Mouse (Mus musculus) skeletal muscle tissue, adult 2 months (tissue): ENCODE measurements around the gene Atp8b5.

ENCODE experiments used
- DNase-seq: peaks from one replicate; pipeline ENCODE4 v3.0.0-alpha.2; 2012; ENCODE audit warnings: low read depth, low spot score

Gene Atp8b5

GRCm38 (mm10) chr4:43383246-43384082, 116.5 kb downstream of the Atp8b5 start:
- DNase-seq, result no peak

- no peak for DNase-seq
Observed at GRCm38 (mm10) chr4:43384083-43384460, 117.1 kb downstream of the Atp8b5 start.

- no peak for DNase-seq
Observed at GRCm38 (mm10) chr4:43384541-43384940, 117.6 kb downstream of the Atp8b5 start.

- no peak for DNase-seq
Observed at GRCm38 (mm10) chr4:43386932-43387331, 120.0 kb downstream of the Atp8b5 start.

GRCm38 (mm10) chr4:43389390-43389789, 122.4 kb downstream of the Atp8b5 start:
- no peak for DNase-seq

GRCm38 (mm10) chr4:43389845-43390440, 123.0 kb downstream of the Atp8b5 start:
- DNase-seq, result no peak

GRCm38 (mm10) chr4:43391521-43392050, 124.6 kb downstream of the Atp8b5 start:
- DNase-seq, result no peak

- DNase-seq, result peak; percentile 96
Observed at GRCm38 (mm10) chr4:43394345-43394891, 127.5 kb downstream of the Atp8b5 start.

GRCm38 (mm10) chr4:43395147-43395546, 128.2 kb downstream of the Atp8b5 start:
- DNase-seq, result no peak

- no peak for DNase-seq
Observed at GRCm38 (mm10) chr4:43395836-43396235, 128.9 kb downstream of the Atp8b5 start.

- no peak for DNase-seq
Observed at GRCm38 (mm10) chr4:43396381-43396780, 129.4 kb downstream of the Atp8b5 start.

GRCm38 (mm10) chr4:43398014-43398413, 131.1 kb downstream of the Atp8b5 start:
- no peak for DNase-seq

- peak; percentile 73 for DNase-seq
Observed at GRCm38 (mm10) chr4:43398829-43399331, 131.9 kb downstream of the Atp8b5 start.

GRCm38 (mm10) chr4:43399391-43400131, 132.6 kb downstream of the Atp8b5 start:
- DNase-seq, result peak; percentile 90

GRCm38 (mm10) chr4:43400976-43401375, 134.0 kb downstream of the Atp8b5 start:
- no peak for DNase-seq

- no peak for DNase-seq
Observed at GRCm38 (mm10) chr4:43401486-43401885, 134.5 kb downstream of the Atp8b5 start.

- DNase-seq, result peak; percentile 78
Observed at GRCm38 (mm10) chr4:43402212-43402611, 135.3 kb downstream of the Atp8b5 start.

- DNase-seq, result no peak
Observed at GRCm38 (mm10) chr4:43404697-43405096, 137.7 kb downstream of the Atp8b5 start.

- peak; percentile 87 for DNase-seq
Observed at GRCm38 (mm10) chr4:43406162-43406971, 139.4 kb downstream of the Atp8b5 start.

- DNase-seq, result no peak
Observed at GRCm38 (mm10) chr4:43407071-43407920, 140.3 kb downstream of the Atp8b5 start.
